Mouse (Mus musculus) layer of hippocampus, adult 9-11 months (tissue): ENCODE results near the gene Irf8.
A peak's percentile ranks its signal among the peaks of the same experiment; 100 is the strongest.

Experiments
- DNase-seq: peaks from one replicate; pipeline ENCODE4 v3.0.0; 2022

Gene Irf8

DNA sequence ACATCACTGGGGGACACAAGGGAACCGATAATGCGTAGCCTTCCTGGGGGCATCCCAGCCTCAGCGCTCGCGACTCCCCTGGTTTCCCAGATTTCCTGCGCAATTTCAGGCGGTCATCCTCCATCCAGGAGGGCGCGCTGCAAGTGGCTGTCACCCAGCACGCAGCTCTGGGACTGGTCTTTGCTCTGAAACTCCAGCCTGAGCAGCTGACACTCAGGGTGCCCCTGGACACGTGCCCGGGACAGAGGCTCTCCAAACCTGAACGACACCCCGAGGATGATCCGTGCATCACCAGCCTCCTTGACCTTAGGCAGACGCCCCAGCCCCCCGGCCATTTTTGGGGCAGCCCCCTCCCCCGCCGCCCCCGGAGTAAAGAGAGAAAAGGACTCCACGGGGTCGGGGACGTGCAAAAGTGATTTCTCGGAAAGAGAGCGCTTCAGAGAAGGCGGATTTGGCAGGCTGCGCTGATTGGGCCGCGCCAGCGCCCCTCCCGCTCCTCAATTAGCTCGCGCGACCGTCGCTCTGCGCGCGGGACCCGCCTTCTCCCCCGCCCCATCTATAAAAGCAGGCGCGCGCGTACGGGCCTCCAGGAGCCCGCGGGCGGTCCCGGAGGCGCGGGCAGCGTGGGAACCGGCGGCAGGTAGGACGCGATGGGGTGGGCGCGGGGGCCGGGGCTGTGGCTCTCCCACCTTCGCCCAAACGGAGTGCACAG lies at the start of gene Irf8:
Gene Irf8 (plus strand): TSS at position 589 of the 712 bp plus-strand sequence.
- DNase-seq = peak; percentile 81

DNA sequence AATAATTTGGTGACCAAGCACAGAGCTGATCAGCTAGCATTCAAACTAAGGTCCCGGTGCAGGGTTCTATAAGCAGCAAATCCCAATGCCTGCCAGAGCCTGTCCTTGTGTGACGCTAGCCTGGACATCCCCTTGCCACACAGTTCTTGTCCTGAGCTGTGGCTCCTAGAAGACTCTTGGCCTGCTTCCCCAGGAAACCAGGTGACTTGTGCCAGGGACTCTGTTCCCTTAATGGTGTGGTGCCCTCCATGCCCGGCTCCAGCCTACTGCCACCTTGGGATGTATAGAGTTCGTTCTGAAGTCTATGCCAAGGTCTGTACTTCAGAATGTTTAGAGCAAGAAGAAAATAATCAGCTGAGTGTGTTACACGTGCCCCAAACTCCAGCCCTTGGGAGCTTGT lies 49.6 kb upstream of the Irf8 start:
- no peak for DNase-seq

DNA sequence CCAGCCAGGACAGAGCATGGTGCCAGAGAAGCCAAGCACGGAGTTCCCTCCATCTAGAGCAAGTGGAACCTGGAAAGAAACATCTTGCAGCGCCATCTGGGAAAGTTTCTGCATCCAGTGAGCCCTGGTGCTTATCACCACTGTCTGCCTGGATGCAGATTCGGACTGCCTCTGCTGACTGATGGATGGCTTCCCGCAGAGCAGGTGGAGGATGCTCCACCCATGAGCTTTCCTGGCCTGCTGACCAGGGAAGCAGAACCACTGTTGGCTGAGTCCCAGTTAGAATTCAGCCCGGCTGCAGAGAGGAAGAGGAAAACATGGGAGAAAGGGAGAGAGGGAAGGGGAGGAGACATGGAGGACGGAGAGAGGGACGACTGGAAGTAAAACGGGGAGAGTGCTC lies 48.4 kb upstream of the Irf8 start:
- no peak for DNase-seq

DNA sequence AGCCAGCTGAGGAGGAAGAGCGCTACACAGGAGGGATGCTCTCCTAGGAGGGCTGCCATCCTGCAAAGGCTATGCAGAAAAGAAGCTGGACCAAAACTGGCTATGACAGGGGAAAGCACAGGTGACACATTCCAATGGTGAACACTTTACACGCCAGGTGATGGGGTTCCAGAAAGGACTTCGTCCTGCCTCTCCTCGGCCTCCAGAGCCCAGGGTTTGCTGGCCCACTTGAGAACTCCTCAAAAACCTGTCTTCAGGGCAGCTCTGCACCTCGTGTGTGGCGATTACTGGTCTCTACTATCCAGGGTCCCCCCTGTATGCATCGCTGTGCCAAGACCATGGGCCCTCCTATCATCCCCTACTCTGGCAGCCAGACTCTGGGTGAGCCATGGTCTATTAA lies 47.6 kb upstream of the Irf8 start:
- DNase-seq = no peak

DNA sequence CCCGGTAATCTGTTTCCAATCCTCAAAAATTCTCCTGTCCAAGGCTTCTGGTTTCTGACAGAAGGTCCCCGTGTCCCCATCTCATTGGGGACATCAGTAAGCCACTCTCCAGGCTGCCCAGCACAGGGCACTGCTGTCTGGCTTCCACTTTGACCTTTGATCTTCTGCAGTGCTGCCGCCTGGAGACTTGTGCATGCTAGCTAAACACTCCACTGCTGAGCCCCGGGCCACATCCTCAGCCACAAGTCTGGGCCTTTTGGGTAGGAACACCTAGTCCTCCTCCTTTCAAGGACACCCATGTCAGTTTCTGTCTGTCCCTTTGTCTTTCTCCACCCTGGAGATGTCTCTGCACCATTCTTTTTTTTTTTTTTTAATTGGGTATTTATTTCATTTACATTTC lies 43.2 kb upstream of the Irf8 start:
- no peak for DNase-seq

DNA sequence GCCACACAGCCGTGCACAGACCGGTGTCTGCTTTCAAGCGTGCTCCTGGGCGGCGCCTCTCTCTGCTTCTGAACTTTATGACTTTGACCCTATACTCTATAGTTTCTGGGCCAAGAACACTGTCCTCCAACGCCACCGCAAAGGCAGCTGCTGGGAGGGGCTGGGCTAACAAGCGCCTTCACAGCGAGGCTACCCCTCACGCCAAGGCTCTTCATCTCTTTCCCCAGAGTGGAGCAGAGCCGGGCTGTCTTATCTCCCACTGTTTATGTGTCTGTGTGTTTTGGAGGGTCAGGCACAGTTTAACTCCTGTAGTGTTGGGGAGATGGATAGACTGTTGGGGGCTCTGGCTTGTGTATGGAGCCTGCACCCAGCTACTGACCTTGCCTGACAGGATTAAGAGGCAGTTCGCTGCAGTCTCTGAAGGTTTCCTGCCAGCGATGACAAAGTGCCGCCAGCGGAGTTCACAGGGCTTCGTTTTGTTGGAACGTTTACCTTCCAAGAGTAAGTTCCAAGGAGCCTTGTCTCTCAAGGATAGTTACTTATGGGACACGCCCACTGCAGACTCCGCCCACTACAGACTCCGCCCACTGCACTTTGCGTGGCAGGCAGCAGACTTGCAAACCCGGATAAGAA lies 42.2 kb upstream of the Irf8 start:
- no peak for DNase-seq

DNA sequence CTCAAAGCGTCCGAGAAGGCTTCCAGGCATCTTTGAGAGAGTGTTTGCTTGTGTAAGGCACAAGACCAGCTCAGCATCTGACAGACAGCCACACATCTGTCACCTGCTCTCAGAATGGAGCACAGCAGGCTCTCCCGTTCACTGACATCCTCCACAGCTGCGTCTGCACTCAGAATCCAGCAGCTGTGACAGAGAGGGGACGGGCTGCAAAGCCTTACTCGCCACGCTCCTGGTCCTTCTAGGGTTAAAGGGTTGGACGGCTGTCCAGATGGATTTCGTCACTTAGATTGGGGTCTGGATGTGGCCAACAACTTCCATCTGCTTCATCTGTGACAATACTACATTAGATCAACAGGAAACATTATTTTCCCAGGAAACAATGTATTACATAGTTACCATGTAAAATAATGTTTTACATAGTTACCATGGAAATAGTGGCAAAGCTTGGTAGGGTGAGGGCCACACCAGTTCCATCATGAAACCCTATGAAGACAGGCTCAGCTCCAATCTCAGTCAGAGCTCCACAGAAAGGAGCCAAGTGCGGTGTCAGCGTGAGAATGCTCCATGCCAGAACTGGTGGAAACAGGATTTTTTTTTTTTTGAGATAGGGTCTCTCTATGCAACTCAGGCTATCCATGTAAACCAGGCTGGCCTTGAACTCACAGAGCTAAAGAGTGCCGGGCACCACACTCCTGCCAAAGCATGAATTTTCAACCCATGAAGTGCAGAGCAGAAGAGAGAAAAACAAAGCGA lies 39.6 kb upstream of the Irf8 start:
- no peak for DNase-seq

DNA sequence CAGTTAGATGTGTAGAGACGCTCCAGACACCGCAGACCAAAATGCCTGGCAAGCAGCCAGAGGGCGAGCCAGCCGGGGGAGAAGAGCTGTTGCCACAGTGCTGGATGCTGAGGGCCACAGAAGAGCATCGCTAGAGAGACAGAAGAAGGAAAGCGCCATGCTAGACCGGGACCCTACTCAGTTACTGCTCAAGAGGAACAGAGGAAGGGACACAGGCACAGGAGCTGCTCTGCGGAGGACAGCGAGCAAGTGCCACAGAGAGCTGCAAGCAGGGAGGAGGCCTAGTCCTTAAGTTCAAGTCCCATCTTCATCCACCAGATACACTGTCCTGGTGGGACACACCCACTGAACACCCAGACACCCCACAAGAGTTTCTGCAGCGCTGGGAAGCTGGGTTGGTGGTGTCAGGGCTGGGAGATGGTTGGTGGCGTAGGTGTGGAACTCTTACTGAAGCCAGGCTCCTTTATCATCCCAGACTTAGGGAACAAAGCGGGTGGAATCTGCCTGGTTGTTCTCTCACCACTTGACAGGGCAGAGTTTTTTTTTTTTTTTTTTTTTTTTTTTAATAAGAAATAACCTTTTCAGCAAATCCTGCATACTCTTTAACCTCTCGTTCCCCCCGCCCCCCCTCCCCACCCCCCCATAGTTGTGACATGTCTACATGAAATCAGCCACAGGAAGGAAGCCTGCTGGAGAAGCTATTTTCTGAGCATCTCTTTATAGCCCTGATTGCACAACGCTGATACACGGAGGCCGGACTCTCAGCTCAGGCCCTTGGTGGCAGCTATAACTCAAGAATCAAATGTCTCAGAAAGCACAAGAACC lies 38.8 kb upstream of the Irf8 start:
- DNase-seq = peak; percentile 79

DNA sequence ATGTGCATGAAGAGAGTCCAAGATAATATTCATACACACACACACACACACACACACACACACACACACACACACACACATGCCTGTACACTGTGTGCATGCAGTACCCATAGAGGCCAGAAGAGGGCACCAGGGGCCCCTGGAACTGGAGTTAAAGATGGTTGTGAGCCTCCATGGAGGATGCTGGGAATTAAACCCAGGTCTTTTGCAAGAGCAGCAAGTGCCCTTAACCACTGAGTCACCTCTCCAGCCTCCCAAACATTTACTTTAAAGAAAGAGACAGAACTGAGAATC lies 38.2 kb upstream of the Irf8 start:
- DNase-seq = no peak

DNA sequence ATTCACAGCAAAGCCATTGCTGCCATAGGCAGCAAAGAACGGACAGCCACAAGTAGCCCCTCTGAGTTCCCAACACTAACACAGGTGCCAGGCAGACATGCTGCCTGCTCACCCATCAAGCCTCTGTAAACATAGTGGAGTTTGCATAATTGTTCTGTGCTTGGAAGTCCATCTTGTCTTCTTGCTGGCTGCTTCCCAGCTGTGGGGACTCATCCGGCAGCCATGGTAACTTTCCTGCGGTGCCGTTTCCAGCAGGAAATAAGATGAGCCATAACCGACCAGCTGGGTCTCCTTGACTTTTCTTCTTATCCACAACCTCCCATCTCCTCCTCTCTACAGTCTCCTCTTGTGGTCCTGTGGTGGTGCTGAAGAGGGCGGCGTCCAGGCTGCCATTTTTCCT lies 37.7 kb upstream of the Irf8 start:
- DNase-seq = no peak

DNA sequence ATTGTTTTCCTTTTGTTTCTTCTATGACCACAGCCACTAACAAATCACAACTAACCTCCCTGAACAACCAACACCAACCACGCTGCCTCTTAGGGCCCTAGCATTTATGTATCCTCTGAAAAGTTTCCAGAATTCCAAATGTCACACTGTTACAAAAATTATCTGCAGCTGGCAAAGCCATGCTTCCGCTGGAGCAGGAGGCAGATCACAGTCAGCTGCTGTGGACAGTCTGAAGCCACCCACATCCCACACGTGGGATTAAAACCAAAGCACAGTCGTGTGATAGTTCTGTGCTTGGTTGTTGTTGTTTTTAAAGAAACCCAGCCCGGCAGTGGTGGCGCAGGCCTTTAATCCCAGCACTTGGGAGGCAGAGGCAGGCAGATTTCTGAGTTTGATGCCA lies 37.1 kb upstream of the Irf8 start:
- no peak for DNase-seq

DNA sequence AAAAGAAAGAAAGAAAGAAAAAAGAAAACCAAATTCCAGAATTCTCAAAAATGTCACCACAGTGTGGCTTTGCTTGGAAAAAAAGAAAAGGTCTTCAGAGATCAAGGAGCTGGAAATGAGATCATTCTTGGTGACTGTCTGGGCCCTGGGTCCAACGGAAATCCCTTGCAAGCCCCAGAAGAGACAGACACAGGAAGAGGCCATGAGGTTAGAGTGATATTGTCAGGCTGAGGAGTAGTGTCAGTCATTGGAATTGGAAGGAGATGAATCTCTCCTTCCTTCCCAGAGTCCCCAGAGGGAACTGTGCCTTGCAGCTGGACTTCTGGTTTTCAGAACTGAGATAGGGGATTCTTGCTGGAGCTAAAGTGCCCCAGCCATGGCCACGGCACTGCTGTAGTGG lies 36.6 kb upstream of the Irf8 start:
- no peak for DNase-seq

DNA sequence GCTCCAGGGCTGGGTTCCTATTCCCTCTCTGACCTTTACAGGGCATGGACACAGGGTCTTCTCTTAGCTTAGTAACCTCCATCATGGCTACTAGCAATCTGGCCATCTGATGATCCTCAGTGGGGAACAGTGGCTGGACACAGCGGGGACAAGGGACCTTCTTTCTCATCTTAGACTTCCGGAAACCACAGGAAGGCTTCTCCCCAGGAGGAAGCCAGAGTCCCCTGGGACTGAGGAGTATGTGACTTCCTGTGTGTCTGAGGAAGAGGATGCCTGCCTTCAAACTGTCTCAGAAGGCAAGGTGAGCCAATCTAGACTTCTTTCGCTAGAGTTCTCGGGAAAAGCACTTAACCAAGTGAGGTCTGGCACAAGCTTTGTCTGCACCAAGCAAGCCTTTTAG lies 36.1 kb upstream of the Irf8 start:
- no peak for DNase-seq

DNA sequence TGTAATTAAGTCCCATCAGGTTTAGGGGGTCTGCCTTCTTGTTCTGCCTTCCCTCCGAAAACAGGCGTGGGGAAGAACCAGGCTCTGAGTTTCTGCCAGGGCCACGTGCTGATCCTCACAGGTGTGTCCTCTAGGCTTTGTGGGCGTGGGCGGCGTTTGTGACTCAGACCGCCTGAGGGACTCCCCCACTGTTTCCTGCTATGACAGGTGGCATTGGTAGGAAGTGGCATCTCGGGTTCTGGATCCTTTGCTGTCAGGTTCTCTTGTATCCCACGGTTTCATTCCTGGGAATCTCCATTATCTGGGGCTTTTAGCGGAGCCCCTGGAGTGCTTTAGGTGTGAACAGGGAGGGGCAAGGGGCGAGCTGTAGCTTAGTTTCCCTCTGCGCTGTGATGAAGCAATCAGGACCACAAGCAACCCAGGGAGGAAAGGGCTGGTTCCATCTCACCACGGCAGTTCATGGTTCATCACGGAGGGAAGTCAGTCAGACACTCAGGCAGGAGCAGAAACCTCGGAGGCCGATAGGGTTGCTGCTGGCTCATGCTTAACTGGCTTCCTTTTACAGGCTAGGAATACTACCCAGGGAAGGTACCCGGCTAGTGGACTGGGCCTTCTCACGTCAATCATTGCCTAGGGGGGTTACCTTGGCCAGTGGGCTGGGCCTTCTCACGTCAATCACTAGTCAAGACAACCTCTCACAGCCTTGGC lies 34.2 kb upstream of the Irf8 start:
- DNase-seq = peak; percentile 69

DNA sequence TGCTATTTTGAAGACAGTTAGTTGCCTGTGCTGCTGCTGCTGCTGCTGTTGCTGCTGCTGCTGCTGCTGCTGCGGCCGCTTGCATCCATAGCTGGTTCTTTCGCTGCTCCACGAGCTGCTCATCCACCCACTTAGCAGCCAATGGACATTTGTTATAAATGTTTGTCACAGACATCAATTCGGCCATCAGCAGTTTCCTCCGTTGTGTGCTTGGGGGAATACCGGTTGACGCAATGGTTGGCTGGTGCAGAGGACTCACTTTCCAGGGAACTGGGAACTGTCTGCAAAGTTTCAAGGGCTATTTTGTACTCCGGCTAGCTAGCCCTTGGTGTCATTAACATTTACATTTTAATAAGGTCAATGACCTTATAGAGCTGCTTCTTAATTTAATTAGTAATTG lies 32.0 kb upstream of the Irf8 start:
- no peak for DNase-seq

DNA sequence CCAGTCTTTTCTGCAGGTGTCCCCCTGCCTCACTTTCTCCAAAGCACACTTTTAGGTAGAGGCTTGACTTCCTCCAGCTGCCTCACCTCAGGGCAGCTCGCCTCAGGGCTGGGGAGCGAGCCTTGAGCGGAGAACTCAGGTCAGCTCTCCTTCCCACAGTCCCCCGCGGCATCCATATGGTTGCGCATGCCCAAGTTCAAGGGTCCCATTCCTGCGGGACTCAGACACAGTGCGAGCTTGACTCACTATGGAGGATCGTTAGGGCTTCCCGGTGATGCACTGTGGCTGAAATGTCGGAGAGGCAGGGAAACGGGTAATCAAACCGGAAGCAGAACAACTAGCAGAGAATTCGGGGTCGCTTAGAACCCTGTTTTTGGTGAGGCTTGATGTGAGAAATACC lies 31.0 kb upstream of the Irf8 start:
- no peak for DNase-seq

DNA sequence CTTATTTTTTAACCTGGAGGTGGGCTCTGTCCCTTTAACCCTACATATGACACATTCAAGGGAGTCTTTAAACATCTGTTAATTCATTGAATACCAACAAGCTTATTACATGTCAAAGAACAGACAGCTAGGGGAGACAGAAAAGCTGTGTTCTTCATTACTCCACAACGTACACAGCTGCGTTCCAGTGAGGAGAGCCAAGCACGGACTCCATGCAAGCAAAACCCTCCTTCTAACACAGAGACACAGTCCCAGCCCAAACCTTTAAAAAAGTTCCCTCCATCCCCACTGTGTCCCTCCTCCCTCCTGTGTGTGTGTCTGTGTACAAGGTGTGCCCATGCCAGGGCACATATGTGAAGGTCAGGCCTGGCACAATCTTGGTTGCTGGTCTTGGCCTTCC lies 30.0 kb upstream of the Irf8 start:
- no peak for DNase-seq

DNA sequence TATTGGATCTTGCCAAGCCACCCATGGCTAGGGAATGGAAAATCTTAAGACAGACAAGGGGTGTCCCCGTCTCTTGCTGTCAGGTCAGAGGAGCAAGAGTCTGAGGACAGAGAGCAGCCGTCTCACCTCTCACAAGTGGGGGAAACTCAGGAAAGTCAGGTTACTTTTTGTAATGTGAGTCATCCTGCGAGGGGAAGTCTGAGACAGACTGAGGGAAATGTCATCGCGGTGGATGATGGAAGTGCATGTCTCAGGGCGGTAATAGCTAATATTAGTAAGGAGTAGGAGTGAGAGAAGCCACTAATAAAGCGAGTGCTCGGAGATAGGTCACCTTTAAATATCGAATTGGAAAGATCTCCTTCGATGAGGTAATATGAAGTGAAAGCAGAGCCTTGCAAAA lies 27.0 kb upstream of the Irf8 start:
- no peak for DNase-seq

DNA sequence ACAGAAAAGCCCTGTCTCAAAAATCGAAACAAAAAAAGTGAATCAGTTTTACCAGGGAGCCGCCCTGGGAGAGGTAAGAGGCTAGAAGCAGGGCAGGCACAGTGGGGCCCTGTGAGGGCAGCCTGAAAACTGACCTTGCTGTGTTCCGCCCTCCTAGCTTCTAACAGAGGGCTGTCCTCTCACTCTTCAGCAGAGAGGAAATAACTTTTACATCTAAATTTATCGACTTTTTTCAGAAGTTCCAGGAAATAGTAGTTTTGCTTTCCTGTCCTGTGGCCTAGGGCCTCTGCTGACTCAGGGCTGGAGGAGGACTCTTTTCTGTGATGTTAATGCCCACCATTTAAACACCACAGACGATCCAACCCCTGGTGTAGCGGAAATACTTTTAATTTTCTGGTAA lies 21.0 kb upstream of the Irf8 start:
- DNase-seq = no peak

DNA sequence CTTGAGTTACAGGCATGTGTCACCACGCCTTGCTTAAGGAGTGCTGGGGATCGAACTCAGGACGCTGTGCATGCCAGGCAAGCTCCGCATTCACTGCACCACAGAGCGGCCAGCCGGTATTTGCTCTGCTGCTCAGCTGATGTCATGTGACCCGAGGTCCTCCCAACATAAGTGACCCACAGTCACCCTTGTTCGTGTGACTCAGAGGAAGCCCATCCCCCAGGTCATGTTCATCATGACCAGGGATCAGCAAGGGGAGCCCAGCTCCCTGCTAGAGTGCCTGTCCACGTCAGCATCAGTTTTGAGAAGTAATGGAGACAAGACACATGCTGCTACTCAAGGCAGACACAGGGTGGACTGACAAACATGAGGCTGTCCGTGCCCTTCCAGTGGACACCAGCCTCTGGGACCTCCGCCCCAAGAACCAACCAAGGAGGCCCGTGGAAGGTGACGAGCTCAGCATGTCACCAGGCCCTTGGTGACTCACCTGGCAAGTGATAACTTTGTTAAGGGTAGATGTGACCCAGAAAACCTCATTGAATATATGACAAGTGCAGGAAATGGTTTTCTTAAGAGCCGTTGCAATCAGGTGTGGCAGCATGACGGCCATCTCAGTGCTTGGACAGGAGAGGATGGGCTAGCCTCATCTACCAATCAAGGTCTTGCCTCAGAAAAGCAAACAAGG lies 20.0 kb upstream of the Irf8 start:
- DNase-seq = no peak

DNA sequence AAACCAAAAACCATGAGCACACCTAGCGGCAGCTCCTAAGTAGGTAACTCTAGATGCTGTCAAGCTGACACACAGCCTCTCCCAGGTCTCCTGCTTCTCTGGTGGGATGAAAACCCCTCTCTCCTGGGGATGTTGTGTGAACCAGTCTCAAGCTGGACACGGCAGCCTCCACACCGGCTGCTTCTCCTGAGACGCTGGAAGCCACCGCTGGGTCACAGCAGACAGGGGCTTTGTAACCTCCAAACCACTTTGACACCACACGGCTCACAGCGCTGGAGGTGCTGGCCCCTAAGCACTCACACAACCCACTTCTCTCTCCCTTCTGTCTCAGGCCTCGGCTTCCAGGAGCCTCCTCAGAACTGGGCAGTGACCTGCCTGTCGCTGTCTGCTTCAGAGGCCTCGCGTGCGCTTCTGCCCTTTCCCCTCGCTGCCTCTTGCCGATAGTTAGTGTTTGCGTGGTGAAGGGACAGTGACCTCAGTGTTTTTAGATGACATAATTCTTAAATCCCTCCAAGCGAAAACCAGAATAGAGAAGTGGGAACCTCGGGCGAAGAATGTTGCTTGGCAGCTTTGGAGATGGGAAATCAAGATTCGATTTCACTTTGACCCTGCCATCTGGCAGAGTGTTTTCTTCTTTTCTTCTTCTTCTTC lies 16.4 kb upstream of the Irf8 start:
- no peak for DNase-seq

DNA sequence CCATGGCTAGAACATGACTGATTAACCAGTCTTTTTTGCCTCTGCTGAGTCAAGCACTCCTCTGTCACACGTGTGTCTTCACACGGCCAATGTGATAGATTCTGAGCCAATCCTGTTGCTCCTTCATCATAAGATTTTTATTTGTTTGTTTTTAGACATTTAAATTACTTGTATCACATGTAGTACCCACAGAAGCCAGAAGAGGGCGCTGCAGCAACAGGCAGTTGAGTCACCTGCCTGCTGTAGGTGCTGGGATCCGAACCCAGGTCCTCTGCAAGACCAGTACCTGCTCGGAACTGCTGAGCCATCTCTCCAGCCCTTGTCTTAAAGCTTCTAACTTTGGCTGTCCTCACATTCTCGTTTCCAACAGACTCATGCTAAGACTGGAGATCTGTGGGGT lies 13.1 kb upstream of the Irf8 start:
- DNase-seq = no peak
